Mouse (Mus musculus) cerebellum, adult 2 months (tissue): Measurements from ENCODE around the gene Esm1. TPM values are rescaled to one million over a fixed set of nuclear protein-coding genes. Genes with fewer than 3 reads are reported as not detected.

Experiments
- DNase-seq, 2 experiments: peaks; one replicate each; pipeline ENCODE4 v3.0.0; 2021
- H3K27ac ChIP-seq: fragments of 200-500 bp; 2 replicates; pipeline ENCODE4 v1.5.1; 2012; ENCODE audit warnings: low read length, control low read depth, inconsistent platforms; ENCODE audit not compliant: insufficient read depth
- H3K27me3 ChIP-seq: fragments of 200-500 bp; 2 replicates; pipeline ENCODE4 v1.6.1; 2012; ENCODE audit warnings: inconsistent platforms, mild to moderate bottlenecking, low read length, moderate library complexity; ENCODE audit not compliant: control insufficient read depth, insufficient read depth
- H3K4me1 ChIP-seq: fragments of 200-500 bp; 2 replicates; pipeline ENCODE4 v1.6.1; 2011; ENCODE audit warnings: low read length; ENCODE audit not compliant: control insufficient read depth, insufficient read depth
- H3K4me3 ChIP-seq: fragments of 200-500 bp; replicated peaks from 2 replicates; pipeline ENCODE3; 2011; ENCODE audit warnings: mild to moderate bottlenecking, low read depth, low read length, control low read depth; ENCODE audit not compliant: insufficient read depth
- CTCF ChIP-seq: fragments of 200-500 bp; IDR thresholded peaks from 2 replicates; pipeline ENCODE4 v1.5.1; 2011; ENCODE audit warnings: low read depth, mild to moderate bottlenecking, control low read depth, low read length, moderate library complexity, borderline replicate concordance; ENCODE audit not compliant: insufficient read depth
- POLR2A ChIP-seq: fragments of 200-500 bp; IDR thresholded peaks from 2 replicates; pipeline ENCODE4 v1.6.1; 2011; ENCODE audit warnings: low read length, control low read depth, borderline replicate concordance; ENCODE audit not compliant: insufficient read depth
- whole genome bisulfite sequencing: fragments of 180-500 bp; shearing (Covaris S2); methylation state at CpG from one replicate; pipeline ENCODE4 v1.1.7; 2018; 5-methylcytosine and 5-hydroxymethylcytosine counted together
- polyA plus RNA-seq: library from polyadenylated mRNA; depleted of rRNA; stranded (reverse); fragments of >200 nt; gene quantifications from 2 replicates; pipeline ENCODE4 v1.2.3, GENCODE M21; 2012; rRNA removed

Gene Esm1
- polyA plus RNA-seq = 0.07 and 0.14 TPM in 2 replicates

- H3K4me3 ChIP-seq = no peak within 1 kb of the TSS
- no peaks in the 10 kb centered on the region for H3K4me1 ChIP-seq
- H3K27me3 ChIP-seq = no peaks in the 10 kb centered on the region
- TF ChIP-seq POLR2A (no peak), CTCF (no peak)
- WGBS = 34% methylated on average over 15 of the region's 15 CpGs
- no peak within 1 kb of the TSS for H3K27ac ChIP-seq
- no peak for DNase-seq
Measured at GRCm38 (mm10) chr13:113209624-113210023, at the start of gene Esm1. Esm1 (plus strand) TSS chr13:113209659.

- Histone ChIP-seq H3K4me3 (no peak overlapping the region), H3K27me3 (no peaks in the 10 kb centered on the region), H3K27ac (no peak overlapping the region), H3K4me1 (no peaks in the 10 kb centered on the region)
- DNase-seq = no peak
- TF ChIP-seq POLR2A (no peak), CTCF (no peak)
- WGBS = 92% methylated on average over 5 of the region's 5 CpGs
Measured at GRCm38 (mm10) chr13:113164252-113165005, 45.0 kb upstream of the Esm1 start.

- no peaks in the 10 kb centered on the region for H3K27me3 ChIP-seq
- TF ChIP-seq POLR2A = no peak
- no peak for TF ChIP-seq CTCF
- WGBS = 51% methylated on average over 9 of the region's 9 CpGs
- H3K27ac ChIP-seq = no peak overlapping the region
- DNase-seq = no peak
- no peak overlapping the region for H3K4me3 ChIP-seq
- no peaks in the 10 kb centered on the region for H3K4me1 ChIP-seq
Measured at GRCm38 (mm10) chr13:113168018-113168534, 41.4 kb upstream of the Esm1 start.

- Histone ChIP-seq H3K27ac (no peak overlapping the region), H3K27me3 (no peaks in the 10 kb centered on the region), H3K4me1 (no peaks in the 10 kb centered on the region), H3K4me3 (no peak overlapping the region)
- no peak for DNase-seq
- TF ChIP-seq CTCF = no peak
- TF ChIP-seq POLR2A = no peak
Measured at GRCm38 (mm10) chr13:113170256-113170655, 39.2 kb upstream of the Esm1 start.

- TF ChIP-seq CTCF = no peak
- no peak for TF ChIP-seq POLR2A
- no peak for DNase-seq
- Histone ChIP-seq H3K4me1 (no peaks in the 10 kb centered on the region), H3K4me3 (no peak overlapping the region), H3K27ac (no peak overlapping the region), H3K27me3 (no peaks in the 10 kb centered on the region)
- 86% methylated on average over 6 of the region's 6 CpGs for WGBS
Measured at GRCm38 (mm10) chr13:113174162-113174561, 35.3 kb upstream of the Esm1 start.

- TF ChIP-seq CTCF (no peak), POLR2A (no peak)
- Histone ChIP-seq H3K27me3 (no peaks in the 10 kb centered on the region), H3K4me3 (no peak overlapping the region), H3K4me1 (no peaks in the 10 kb centered on the region), H3K27ac (no peak overlapping the region)
- WGBS = 90% methylated on average over 8 of the region's 8 CpGs
- no peak for DNase-seq
Measured at GRCm38 (mm10) chr13:113183310-113183709, 26.1 kb upstream of the Esm1 start.

GRCm38 (mm10) chr13:113183720-113184119 is 25.7 kb upstream of the Esm1 start:
- TF ChIP-seq POLR2A = no peak
- no peak for TF ChIP-seq CTCF
- H3K4me1 ChIP-seq = no peaks in the 10 kb centered on the region

More at GRCm38 (mm10) chr13:113183720-113184119, 25.7 kb upstream of the Esm1 start:
- H3K27ac ChIP-seq = no peak overlapping the region
- H3K4me3 ChIP-seq = no peak overlapping the region
- 83% methylated on average over 4 of the region's 4 CpGs for WGBS
- DNase-seq = no peak
- no peaks in the 10 kb centered on the region for H3K27me3 ChIP-seq
